Mouse (Mus musculus) heart, adult 18-20 months (tissue): ENCODE measurements around the gene Arnt2. TPM values are rescaled to one million over a fixed set of nuclear protein-coding genes. Genes with fewer than 3 reads are reported as not detected.

Experiments
- DNase-seq, 2 experiments: peaks; one replicate each; pipeline ENCODE4 v3.0.0; 2021 to 2022; ENCODE audit warnings: mixed read lengths in 1 of 2
- total RNA-seq, 2 experiments: library from RNA; stranded (reverse); gene quantifications; 2 replicates each; pipeline ENCODE4 v1.2.3; 2021

Arnt2 gene
- total RNA-seq, 2 experiments from 2014 or later = 0.40 to 1.4 TPM

DNA sequence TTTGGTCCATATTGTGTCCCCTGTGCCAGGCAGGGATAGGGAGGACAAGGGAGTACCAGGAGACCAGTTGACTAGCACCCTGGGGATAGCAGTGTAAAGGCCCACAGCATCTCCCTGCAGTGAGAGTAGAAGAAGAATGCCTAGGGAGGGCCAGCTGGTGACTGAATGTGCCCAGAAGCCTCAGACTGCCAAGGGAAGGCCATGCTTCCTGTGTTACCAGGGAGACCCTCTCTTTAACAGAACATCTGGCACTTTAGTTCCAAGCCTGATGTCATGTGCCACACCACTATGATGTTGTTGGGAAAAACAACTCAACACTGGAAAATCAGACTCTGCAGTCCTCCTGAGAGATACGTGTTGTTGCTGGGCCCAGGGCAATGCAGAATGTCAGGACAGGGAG is 12.7 kb downstream of the Arnt2 start:
- DNase-seq = no peak

DNA sequence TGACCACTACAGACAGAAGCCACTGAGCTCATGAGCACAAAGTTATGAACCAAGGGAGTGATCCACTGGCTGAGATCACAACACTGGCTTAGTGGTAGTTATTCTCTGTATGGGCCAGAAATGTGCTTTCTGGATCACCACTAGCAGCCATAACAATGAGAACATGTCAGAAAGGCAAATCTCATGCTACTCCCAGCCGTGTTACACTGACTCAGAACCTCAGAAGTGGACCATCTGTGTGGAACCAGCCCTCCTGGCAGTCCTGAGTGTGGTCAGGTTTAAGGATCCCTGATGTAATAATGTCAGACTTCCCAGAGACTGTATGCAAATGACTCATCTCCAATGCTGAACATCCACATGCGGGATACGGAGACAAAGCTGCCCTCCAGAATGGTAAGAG is 13.4 kb downstream of the Arnt2 start:
- no peak for DNase-seq

DNA sequence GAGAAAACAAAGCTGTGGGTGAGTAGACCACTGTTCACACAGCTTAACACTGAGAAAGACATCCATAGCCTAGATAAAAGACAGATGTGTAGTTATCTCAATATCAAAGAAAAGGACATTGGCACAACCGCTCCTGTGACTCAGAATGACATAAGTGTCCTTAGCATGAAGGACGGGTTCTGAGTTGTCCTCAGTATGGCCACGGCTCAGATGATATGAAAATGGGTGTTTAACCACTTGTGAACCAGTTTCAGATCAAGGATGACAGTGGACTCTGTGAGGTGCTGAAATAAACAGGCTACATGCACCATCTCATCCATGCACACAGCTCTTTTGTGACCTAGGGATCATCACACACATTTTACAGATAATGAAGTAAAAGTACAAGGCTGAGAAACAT is 22.1 kb downstream of the Arnt2 start:
- no peak for DNase-seq

DNA sequence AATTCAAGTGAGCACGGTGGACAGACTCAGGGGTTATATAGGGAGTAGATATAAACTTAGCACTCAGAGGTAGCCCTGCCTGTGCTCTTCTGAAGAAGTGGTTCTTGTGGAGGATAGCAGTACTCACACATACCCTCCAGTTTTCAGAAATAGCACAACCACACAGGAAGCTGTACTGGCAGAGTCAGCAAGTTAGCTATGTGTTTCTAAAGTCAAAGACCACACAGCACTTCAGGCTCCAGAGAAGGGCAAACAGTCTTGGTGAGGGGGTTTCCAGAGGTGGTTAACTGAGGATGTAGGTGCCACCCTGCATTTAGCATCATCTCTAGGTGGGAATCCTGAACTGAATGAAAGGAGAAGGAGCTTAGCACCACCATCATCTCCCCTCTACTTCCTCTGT is 23.5 kb downstream of the Arnt2 start:
- DNase-seq = no peak

- DNase-seq = no peak
Measured at GRCm38 (mm10) chr7:84384778-84385177, 25.2 kb downstream of the Arnt2 start.

DNA sequence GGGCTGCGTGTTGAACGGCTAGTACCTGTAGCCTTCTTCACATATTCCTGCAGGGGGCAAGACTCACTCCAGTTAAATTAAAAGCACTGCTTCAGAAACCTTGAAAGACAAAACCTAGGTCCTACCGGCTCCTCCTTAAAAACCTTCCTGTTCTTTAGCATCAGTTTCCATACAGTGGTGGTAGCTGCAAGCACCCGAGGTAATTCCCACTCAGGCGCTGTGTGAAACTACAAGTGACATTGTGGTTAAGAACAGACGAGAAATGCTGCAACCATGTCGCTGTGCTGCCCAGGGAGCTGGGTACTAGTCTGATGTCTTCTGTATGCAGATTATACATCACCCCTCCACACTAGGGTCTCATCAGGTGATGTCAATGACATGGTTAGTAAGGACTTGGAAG is 25.9 kb downstream of the Arnt2 start:
- no peak for DNase-seq

- no peak for DNase-seq
Measured at GRCm38 (mm10) chr7:84382346-84382745, 27.6 kb downstream of the Arnt2 start.

DNA sequence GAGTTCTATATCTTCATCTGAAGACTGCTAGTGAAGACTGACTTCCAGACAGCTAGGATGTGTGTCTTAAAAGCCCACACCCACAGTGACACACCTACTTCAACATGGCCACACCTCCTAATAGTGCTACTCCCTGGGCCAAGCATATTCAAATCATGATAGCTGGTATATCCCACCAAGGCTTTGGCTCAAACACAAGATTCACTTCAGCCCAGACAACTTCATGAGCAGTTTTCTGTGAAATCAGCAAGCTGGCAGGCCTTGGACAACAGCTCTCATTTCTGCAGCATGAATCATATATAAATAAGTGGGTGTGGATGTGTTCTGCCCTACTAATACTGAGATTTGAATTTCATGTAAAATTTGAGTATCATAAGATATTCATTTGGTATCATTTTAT is 29.2 kb downstream of the Arnt2 start:
- DNase-seq = no peak

DNA sequence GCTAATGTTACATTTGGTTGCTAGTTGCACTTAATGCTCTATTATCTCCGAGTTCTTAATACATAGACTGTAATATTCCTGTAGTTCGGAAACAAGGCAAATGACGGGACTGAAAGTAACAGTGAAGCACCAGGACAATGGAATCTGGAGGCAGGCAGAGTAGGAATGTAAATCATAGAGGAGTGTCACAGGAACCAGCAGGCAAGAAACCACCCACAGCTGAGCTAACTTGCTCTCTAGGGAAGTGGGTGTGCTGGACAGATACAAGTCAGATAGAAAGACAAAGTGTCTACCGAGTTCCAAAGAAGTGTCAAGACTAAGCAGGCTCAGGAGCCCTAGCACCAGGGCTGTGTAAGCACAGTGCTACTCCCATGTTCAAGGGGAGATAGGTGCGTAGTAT is 32.6 kb downstream of the Arnt2 start:
- DNase-seq = no peak

DNA sequence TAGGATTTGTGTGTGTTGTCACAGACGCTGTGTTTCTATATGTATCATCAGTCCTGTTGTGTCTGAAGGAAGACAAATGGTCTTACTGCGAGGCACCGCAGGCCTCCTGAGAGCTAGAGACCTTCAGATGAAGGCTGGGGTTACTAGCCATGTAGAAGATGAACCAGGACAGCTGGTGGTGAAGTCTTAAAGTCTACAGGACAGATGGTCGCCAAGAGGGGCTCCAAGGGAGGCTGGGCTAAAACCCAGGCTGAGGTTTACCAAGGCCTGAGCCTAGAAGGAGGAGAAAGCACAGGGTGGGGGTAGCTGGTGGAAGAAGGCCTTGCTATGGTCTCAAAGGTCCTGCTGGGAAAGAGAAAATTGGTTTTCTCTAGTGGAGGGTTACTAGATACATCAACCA is 36.3 kb downstream of the Arnt2 start:
- no peak for DNase-seq

GRCm38 (mm10) chr7:84372871-84373270 is 37.1 kb downstream of the Arnt2 start:
- no peak for DNase-seq

DNA sequence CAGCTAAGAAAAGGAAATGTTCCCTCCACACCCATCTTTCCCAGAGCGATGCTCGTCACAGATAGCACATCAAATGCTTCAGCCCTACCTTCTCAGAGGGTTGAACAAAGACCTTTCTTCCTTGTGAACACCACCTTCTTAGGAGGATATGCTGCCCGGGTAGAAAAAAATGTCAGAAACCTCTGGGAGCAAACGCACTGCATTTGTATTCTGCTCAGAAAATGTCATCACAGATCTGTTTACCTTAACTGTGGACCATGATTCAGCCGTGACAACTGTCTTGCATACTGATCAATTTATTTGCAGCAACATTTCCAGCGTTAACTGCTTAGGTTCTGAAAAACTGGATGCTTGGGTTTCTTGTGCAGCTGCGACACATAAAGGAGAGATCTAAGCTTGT is 37.7 kb downstream of the Arnt2 start:
- no peak for DNase-seq

GRCm38 (mm10) chr7:84370911-84371592 is 38.9 kb downstream of the Arnt2 start:
- DNase-seq = no peak

- no peak for DNase-seq
Measured at GRCm38 (mm10) chr7:84366251-84366650, 43.7 kb downstream of the Arnt2 start.

- DNase-seq = no peak
Measured at GRCm38 (mm10) chr7:84362711-84363110, 47.3 kb downstream of the Arnt2 start.

DNA sequence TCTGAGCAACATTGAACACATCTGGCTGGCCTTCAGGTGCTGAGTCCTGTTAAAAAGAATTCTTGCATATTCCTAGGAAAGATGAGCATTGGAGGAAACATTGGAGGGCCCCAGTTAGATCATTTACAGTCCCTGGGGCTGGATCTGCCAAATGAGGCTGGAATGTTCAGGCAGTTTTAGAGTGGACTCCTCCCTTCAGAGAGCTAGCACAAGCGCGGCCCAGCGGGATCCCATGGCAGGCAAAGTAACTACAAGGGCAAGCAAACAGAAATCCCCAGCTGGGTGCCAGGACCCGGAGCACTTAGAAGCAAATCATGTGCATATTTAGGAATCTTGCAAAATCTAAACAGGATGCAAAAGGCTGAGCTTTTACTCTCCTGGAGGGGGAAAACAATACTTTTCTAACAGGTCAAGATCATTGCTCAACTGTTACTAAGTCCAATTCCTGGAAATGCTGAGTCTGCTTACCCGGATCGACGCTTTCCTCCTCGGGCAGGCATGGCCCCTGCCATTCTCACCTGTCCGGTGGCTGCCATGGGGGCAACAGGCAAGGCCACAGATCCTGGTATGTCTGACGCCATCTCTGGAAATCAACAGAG is 48.8 kb downstream of the Arnt2 start:
- no peak for DNase-seq

GRCm38 (mm10) chr7:84358426-84358825 is 51.5 kb downstream of the Arnt2 start:
- DNase-seq = no peak

GRCm38 (mm10) chr7:84355619-84356570 is 54.1 kb downstream of the Arnt2 start:
- DNase-seq = peak; percentile 25 to 54

DNA sequence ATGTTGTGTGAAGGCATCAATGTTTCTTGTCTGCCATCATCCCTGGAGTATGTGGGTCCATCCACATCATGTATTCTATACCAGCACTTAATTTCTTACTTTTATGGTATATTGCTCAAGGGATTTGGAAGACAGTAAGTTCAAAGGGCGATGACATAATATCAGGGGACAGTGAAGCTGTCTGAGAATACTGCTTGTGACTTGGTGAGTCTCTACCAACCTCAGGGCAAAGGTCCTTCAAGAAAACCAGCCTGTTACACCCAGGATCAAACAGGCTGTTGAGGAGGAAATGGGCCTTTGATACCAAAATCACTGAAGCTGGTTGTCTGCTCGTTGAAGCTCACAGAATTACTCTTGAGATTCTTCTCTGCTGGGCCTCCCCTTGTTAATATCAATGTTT is 55.1 kb downstream of the Arnt2 start:
- DNase-seq = no peak

GRCm38 (mm10) chr7:84350529-84350928 is 59.4 kb downstream of the Arnt2 start:
- no peak for DNase-seq

DNA sequence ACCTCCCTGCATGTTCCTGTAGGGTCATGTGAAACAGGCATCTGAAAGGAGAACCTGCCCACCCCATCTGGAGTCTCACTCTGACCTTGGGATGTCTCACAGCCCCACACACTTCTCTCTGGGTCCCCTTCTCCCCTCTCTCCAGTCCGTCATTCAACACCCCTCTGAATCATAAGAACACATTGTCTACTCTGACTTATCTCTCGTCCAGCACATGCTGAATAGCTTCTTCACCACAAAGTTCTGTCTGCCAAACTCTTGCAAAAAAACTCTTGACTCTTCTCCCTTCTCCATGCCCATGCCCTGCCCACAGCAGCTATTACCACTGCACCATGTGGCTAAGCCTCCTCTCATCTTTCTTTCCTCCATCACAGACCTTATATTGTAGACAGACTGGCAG is 60.0 kb downstream of the Arnt2 start:
- no peak for DNase-seq

DNA sequence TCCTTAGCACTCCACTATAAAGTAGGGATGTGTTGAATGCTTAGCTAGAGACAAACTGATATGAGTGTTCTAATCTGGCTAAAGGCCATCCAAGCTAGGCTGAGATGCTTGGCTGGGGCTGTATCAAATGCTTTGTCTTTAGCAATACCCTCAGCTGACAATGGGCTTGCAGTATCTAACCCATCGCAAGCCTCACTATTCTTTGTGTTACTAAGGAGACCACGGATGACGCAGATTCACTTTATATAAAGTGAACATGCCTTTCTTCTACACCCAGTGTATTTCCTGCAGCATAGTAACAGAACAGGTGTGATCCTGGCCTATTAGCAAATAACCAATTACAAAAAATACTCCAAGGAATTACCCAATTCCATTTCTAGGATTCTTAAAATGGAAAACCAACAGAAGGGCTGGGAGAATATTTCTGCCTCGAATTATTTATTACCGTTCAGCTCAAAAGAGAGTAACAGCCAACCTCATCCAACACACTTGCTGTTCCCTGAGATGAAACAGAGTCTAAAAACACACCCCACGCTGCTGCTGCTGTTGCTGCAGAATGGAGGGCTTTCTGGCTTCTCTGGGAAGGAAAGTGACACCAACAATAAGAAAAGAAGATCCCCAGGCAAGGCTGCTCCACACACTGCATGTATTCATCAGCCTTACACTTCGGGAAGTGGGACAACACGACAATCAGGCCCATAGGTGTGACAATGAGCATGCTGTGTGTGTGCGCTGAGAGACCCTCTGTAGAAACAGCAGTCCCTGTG is 61.6 kb downstream of the Arnt2 start:
- no peak for DNase-seq
